Mouse (Mus musculus) lung, embryonic 16.5 days (tissue): ENCODE data around the gene Ccdc78. TPM values are rescaled to one million over a fixed set of nuclear protein-coding genes. Genes with fewer than 3 reads are reported as not detected.

Experiments used
- ATAC-seq: fragments of 200-750 bp; cut with Nextera tagmentation; 2 replicates; pipeline ENCODE4 v1.8.0; 2017; ENCODE audit warnings: low read depth, mild to moderate bottlenecking, moderate library complexity
- H3K27ac ChIP-seq: fragments of 300-500 bp; sonication (generic); 2 replicates; pipeline ENCODE4 v1.5.1; 2014; ENCODE audit warnings: mild to moderate bottlenecking, control low read depth, low read length
- H3K27me3 ChIP-seq: fragments of 300-500 bp; sonication (generic); 2 replicates; pipeline ENCODE4 v1.6.1; 2014; ENCODE audit warnings: low read depth, low read length, mixed read lengths; ENCODE audit not compliant: control insufficient read depth, insufficient read depth
- H3K36me3 ChIP-seq: fragments of 300-500 bp; sonication (generic); 2 replicates; pipeline ENCODE4 v1.6.1; 2014; ENCODE audit warnings: low read length; ENCODE audit not compliant: control insufficient read depth, insufficient read depth
- H3K4me1 ChIP-seq: fragments of 300-500 bp; sonication (generic); replicated peaks from 2 replicates; pipeline ENCODE4 v1.6.1; 2014; ENCODE audit warnings: low read length, mixed read lengths; ENCODE audit not compliant: control insufficient read depth, insufficient read depth
- H3K4me2 ChIP-seq: fragments of 300-500 bp; sonication (generic); 2 replicates; pipeline ENCODE4 v1.6.1; 2014; ENCODE audit warnings: low read depth, low read length, control low read depth
- H3K4me3 ChIP-seq: fragments of 300-500 bp; sonication (generic); 2 replicates; pipeline ENCODE4 v1.5.1; 2014; ENCODE audit warnings: mild to moderate bottlenecking, low read length, control low read depth
- H3K9ac ChIP-seq: fragments of 300-500 bp; sonication (generic); 2 replicates; pipeline ENCODE4 v1.6.1; 2014; ENCODE audit warnings: low read length, control low read depth
- H3K9me3 ChIP-seq: fragments of 300-500 bp; sonication (generic); 2 replicates; pipeline ENCODE4 v1.6.1; 2016; ENCODE audit warnings: low read length; ENCODE audit not compliant: control insufficient read depth
- WGBS: fragments of 180-500 bp; shearing (Covaris S2); extraction: QIAGEN DNeasy Blood & Tissue Kit; methylation state at CpG from one replicate; pipeline ENCODE4 v1.1.7; 2014; 5-methylcytosine and 5-hydroxymethylcytosine counted together
- polyA plus RNA-seq: library from polyadenylated mRNA; unstranded; fragments of >200 nt; fragmentation: Nextera tagmentation; extraction: Ambion mirVana; gene quantifications from 2 replicates; pipeline ENCODE4 v1.2.1, GENCODE M21; 2015

Ccdc78 gene
- polyA plus RNA-seq, 1 experiment from 2014 or later = 2.1 TPM

- Histone ChIP-seq H3K4me2 (peak overlapping the region; percentile 13), H3K4me3 (0 out of 2 replicates have a peak overlapping the region, but pooled peaks have one; percentile 5), H3K27ac (no peak overlapping the region), H3K9me3 (no peaks in the 10 kb centered on the region), H3K4me1 (peaks cover 4% of the 10 kb centered on the region), H3K27me3 (peaks cover 30% of the 10 kb centered on the region), H3K36me3 (no peaks in the 10 kb centered on the region), H3K9ac (no peak overlapping the region)
- ATAC-seq = no peak
- WGBS = 7% methylated on average over 46 of the region's 46 CpGs
Measured at GRCm38 (mm10) chr17:25818851-25819780, 32.7 kb downstream of the Ccdc78 start.

- Histone ChIP-seq H3K9me3 (no peaks in the 10 kb centered on the region), H3K4me1 (peaks cover 19% of the 10 kb centered on the region), H3K9ac (peak within 1 kb of the TSS; percentile 79), H3K4me3 (peak within 1 kb of the TSS; percentile 62), H3K27me3 (peaks cover 21% of the 10 kb centered on the region), H3K36me3 (no peaks in the 10 kb centered on the region), H3K27ac (no peak within 1 kb of the TSS; the same call in 1 of the 2 replicates), H3K4me2 (peak within 1 kb of the TSS; percentile 89)
- WGBS = under 1% methylated on average over 18 of the region's 18 CpGs
- ATAC-seq = peak; percentile 74
Measured at GRCm38 (mm10) chr17:25823452-25823851, 37.1 kb downstream of the Ccdc78 start, which contains the start of gene Wdr24. Gene Wdr24, plus strand, starts transcription at chr17:25823627.

GRCm38 (mm10) chr17:25824362-25825142, 38.2 kb downstream of the Ccdc78 start:
- peak overlapping the region; percentile 79; the same call in 1 of the 2 replicates for H3K9ac ChIP-seq
- H3K27ac ChIP-seq = no peak overlapping the region
- WGBS = 66% methylated on average over 17 of the region's 17 CpGs
- no peak for ATAC-seq
- H3K4me1 ChIP-seq = peaks cover 22% of the 10 kb centered on the region
- no peaks in the 10 kb centered on the region for H3K36me3 ChIP-seq
- H3K9me3 ChIP-seq = no peaks in the 10 kb centered on the region
- peaks cover 10% of the 10 kb centered on the region for H3K27me3 ChIP-seq
- peak overlapping the region; percentile 89 for H3K4me2 ChIP-seq
- H3K4me3 ChIP-seq = peak overlapping the region; percentile 62

DNA sequence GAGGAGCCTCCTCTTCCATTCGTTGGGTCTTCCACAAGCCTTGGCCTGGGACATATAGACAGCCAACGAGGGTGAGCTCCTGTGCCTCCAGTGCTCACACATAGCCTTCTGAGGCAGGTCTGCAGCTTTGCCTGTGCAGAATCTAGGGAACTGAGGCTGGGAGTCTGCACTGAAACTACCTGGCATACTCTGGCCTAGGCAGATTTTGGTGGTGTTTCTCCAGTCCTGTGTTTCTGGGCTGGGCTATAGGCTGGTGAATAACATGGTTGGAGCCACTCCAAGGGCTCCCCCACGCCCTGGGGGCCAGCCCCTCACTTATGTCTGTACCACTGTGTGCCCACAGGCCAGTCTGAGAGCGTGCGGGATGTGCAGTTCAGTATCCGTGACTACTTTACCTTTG, 38.9 kb downstream of the Ccdc78 start:
- no peaks in the 10 kb centered on the region for H3K9me3 ChIP-seq
- H3K4me3 ChIP-seq = no peak overlapping the region
- H3K4me1 ChIP-seq = peaks cover 28% of the 10 kb centered on the region
- 82% methylated on average over 6 of the region's 6 CpGs for WGBS
- H3K4me2 ChIP-seq = no peak overlapping the region; the same call in 1 of the 2 replicates
- H3K27me3 ChIP-seq = peaks cover 3% of the 10 kb centered on the region
- ATAC-seq = no peak
- H3K27ac ChIP-seq = no peak overlapping the region
- no peak overlapping the region for H3K9ac ChIP-seq
- H3K36me3 ChIP-seq = 0 out of 2 replicates have a peak, but pooled peaks cover 2% of the 10 kb centered on the region

- Histone ChIP-seq H3K27ac (no peak overlapping the region), H3K9ac (no peak overlapping the region), H3K4me3 (no peak overlapping the region), H3K9me3 (no peaks in the 10 kb centered on the region), H3K4me1 (peaks cover 35% of the 10 kb centered on the region), H3K27me3 (no peaks in the 10 kb centered on the region), H3K36me3 (peaks cover 9% of the 10 kb centered on the region), H3K4me2 (no peak overlapping the region)
- no peak for ATAC-seq
- WGBS = 92% methylated on average over 27 of the region's 27 CpGs
Measured at GRCm38 (mm10) chr17:25825984-25826570, 39.7 kb downstream of the Ccdc78 start.

- Histone ChIP-seq H3K36me3 (peaks cover 14% of the 10 kb centered on the region), H3K27me3 (no peaks in the 10 kb centered on the region), H3K4me2 (no peak overlapping the region), H3K27ac (no peak overlapping the region), H3K9ac (no peak overlapping the region), H3K4me1 (peaks cover 44% of the 10 kb centered on the region), H3K9me3 (no peaks in the 10 kb centered on the region), H3K4me3 (no peak overlapping the region)
- no peak for ATAC-seq
- 95% methylated on average over 13 of the region's 13 CpGs for WGBS
Measured at GRCm38 (mm10) chr17:25827011-25827410, 40.6 kb downstream of the Ccdc78 start.

DNA sequence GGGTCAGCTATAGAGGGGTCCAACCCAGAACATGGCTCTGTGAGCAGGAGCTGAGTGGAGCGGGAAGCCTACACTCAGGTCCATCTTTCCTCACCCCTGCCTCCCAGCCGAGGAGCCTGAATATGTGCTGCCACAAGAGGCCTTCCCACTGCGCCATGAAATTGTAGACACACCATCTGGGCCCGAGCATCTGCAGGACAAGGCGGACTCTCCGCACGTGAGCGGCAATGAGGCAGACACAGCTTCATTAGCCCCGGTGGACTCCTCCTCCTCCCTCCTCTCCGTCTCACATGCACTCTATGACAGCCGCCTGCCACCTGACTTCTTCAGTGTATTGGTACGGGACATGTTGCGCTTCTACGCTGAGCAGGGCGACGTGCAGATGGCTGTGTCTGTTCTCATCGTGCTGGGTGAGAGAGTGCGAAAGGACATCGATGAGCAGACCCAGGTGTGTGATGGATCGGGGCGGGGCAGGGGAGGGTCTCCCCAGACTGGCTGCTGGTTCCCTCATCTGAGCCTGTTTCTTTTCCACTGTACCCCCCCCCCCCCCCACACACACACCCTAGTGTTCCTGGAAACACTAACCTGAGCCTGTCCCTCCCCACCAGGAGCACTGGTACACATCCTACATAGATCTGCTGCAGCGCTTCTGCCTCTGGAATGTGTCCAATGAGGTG, 41.3 kb downstream of the Ccdc78 start:
- Histone ChIP-seq H3K9me3 (no peaks in the 10 kb centered on the region), H3K27ac (no peak overlapping the region), H3K4me2 (no peak overlapping the region), H3K9ac (no peak overlapping the region), H3K36me3 (peaks cover 14% of the 10 kb centered on the region), H3K4me3 (no peak overlapping the region), H3K4me1 (peaks cover 46% of the 10 kb centered on the region), H3K27me3 (no peaks in the 10 kb centered on the region)
- WGBS = 89% methylated on average over 22 of the region's 22 CpGs
- ATAC-seq = no peak

- H3K27ac ChIP-seq = peak overlapping the region; percentile 92; the same call in 1 of the 2 replicates
- peak overlapping the region; percentile 84 for H3K4me2 ChIP-seq
- 82% methylated on average over 8 of the region's 8 CpGs for WGBS
- H3K36me3 ChIP-seq = peaks cover 14% of the 10 kb centered on the region
- no peaks in the 10 kb centered on the region for H3K9me3 ChIP-seq
- no peak for ATAC-seq
- peaks cover 46% of the 10 kb centered on the region for H3K4me1 ChIP-seq
- peak overlapping the region; percentile 72 for H3K4me3 ChIP-seq
- peak overlapping the region; percentile 85 for H3K9ac ChIP-seq
- no peaks in the 10 kb centered on the region for H3K27me3 ChIP-seq
Measured at GRCm38 (mm10) chr17:25828223-25828594, 41.8 kb downstream of the Ccdc78 start.
